Mouse (Mus musculus) forebrain, embryonic 14.5 days (tissue): ENCODE results near the gene Tas2r130. TPM values are rescaled to one million over a fixed set of nuclear protein-coding genes. Genes with fewer than 3 reads are reported as not detected.
"Not testable (repeated sequence)": the region's sequence is repeated elsewhere in the genome, so short reads cannot be mapped to it uniquely, and the experiment has no call there.

Source experiments
- ATAC-seq: fragments of 200-750 bp; cut with Nextera tagmentation; 2 replicates; pipeline ENCODE4 v1.8.0; 2017; ENCODE audit warnings: mild to moderate bottlenecking, moderate library complexity
- DNase-seq: peaks from one replicate; pipeline ENCODE4 v3.0.0-alpha.2; 2015; ENCODE audit warnings: low spot score
- H3K27ac ChIP-seq: fragments of 300-500 bp; sonication (generic); 2 replicates; pipeline ENCODE4 v1.5.1; 2014; ENCODE audit warnings: low read depth, mild to moderate bottlenecking, control low read depth, low read length, moderate library complexity
- H3K27me3 ChIP-seq: fragments of 300-500 bp; sonication (generic); replicated peaks from 2 replicates; pipeline ENCODE4 v1.6.1; 2014; ENCODE audit warnings: low read length, control low read depth, mixed read lengths; ENCODE audit not compliant: control insufficient read depth, insufficient read depth
- H3K36me3 ChIP-seq: fragments of 300-500 bp; sonication (generic); 2 replicates; pipeline ENCODE4 v1.6.1; 2014; ENCODE audit warnings: low read length, control low read depth; ENCODE audit not compliant: control insufficient read depth, insufficient read depth
- H3K4me1 ChIP-seq: fragments of 300-500 bp; sonication (generic); 2 replicates; pipeline ENCODE4 v1.6.1; 2014; ENCODE audit warnings: antibody characterized with exemption, low read length, control low read depth; ENCODE audit not compliant: control insufficient read depth, insufficient read depth
- H3K4me2 ChIP-seq: fragments of 300-500 bp; sonication (generic); 2 replicates; pipeline ENCODE4 v1.6.1; 2014; ENCODE audit warnings: mild to moderate bottlenecking, control low read depth, low read length
- H3K4me3 ChIP-seq: fragments of 300-500 bp; sonication (generic); 2 replicates; pipeline ENCODE4 v1.5.1; 2014; ENCODE audit warnings: low read depth, low read length, control low read depth
- H3K9ac ChIP-seq: fragments of 300-500 bp; sonication (generic); 2 replicates; pipeline ENCODE4 v1.6.1; 2014; ENCODE audit warnings: mild to moderate bottlenecking, low read length, control low read depth, moderate library complexity
- H3K9me3 ChIP-seq: fragments of 300-500 bp; sonication (generic); replicated peaks from 2 replicates; pipeline ENCODE4 v1.6.1; 2016; ENCODE audit warnings: low read length, control low read depth, mixed read lengths; ENCODE audit not compliant: control insufficient read depth
- WGBS: fragments of 180-500 bp; shearing (Covaris S2); extraction: QIAGEN DNeasy Blood & Tissue Kit; methylation state at CpG from one replicate; pipeline ENCODE4 v1.1.7; 2014; 5-methylcytosine and 5-hydroxymethylcytosine counted together
- polyA plus RNA-seq: library from polyadenylated mRNA; unstranded; fragments of >200 nt; fragmentation: Nextera tagmentation; extraction: Ambion mirVana; gene quantifications from 2 replicates; pipeline ENCODE4 v1.2.1, GENCODE M21; 2014

Gene Tas2r130
- polyA plus RNA-seq: not detected in 2 replicates

DNA sequence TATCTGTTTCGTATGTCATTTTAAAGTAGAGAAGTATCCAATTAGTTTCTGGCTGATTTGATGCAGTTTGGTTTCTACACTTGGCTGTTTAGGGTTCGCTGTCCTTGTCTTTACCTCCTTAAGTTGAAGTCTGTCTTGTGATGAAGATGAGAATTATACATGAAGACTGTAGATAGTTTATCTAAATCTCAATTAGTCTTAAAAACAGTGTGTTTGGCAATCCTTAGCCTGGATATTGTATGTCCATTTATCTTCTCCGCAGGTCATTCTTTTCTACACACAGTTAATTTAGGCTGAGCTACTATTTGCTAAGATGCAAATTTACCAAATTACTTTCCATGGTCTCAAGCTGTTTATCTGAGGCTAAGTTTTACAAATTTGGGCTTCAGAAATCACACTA lies at the start of gene Tas2r130:
TSS of gene Tas2r130 (minus strand) at position 101 of the 400 bp plus-strand sequence.
- Histone ChIP-seq H3K9ac (no peak within 1 kb of the TSS), H3K36me3 (no peaks in the 10 kb centered on the region), H3K4me2 (no peak within 1 kb of the TSS), H3K4me1 (no peaks in the 10 kb centered on the region), H3K27me3 (no peaks in the 10 kb centered on the region), H3K4me3 (no peak within 1 kb of the TSS), H3K9me3 (no peaks in the 10 kb centered on the region; the same call in 1 of the 2 replicates), H3K27ac (no peak within 1 kb of the TSS)
- ATAC-seq: no peak
- WGBS: 75% methylated on average over 3 of the region's 3 CpGs
- no peak for DNase-seq

DNA sequence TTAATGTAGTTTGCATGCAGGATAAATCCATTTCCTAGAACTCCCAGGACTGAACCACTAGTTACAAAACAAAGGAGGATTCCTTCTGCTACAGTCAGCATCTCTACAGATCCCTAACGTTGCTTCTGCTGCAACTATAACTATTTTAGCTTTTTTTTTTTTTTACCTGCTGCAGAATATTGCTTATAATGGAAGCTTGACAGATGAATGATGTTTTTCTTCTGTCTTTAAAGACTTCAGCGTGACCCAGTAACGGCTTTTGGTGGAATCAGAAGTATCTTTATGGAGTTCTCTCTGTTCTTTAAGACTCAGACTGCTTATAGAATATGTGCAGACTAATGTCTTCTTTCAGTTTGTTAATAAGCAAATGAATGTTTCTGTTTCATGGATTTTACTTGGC lies 48.1 kb upstream of the Tas2r130 start, which contains the start of gene Tas2r106:
TSS of gene Tas2r106 (minus strand) at position 101 of the 400 bp plus-strand sequence.
- H3K36me3 ChIP-seq: no peaks in the 10 kb centered on the region
- no peaks in the 10 kb centered on the region for H3K4me1 ChIP-seq
- no peak within 1 kb of the TSS for H3K4me3 ChIP-seq
- H3K27ac ChIP-seq: no peak within 1 kb of the TSS
- no peak for DNase-seq
- no peaks in the 10 kb centered on the region for H3K27me3 ChIP-seq
- no peak within 1 kb of the TSS for H3K9ac ChIP-seq
- 77% methylated on average over 3 of the region's 3 CpGs for WGBS
- no peak for ATAC-seq
- H3K9me3 ChIP-seq: peaks cover 3% of the 10 kb centered on the region; the same call in 1 of the 2 replicates
- no peak within 1 kb of the TSS for H3K4me2 ChIP-seq

- H3K4me3 ChIP-seq: no peak within 1 kb of the TSS
- H3K4me1 ChIP-seq: no peaks in the 10 kb centered on the region
- H3K9ac ChIP-seq: no peak within 1 kb of the TSS
- peaks cover 2% of the 10 kb centered on the region; the same call in 1 of the 2 replicates for H3K9me3 ChIP-seq
- no peaks in the 10 kb centered on the region for H3K36me3 ChIP-seq
- H3K27ac ChIP-seq: no peak within 1 kb of the TSS
- no peaks in the 10 kb centered on the region for H3K27me3 ChIP-seq
- no peak for DNase-seq
- no peak for ATAC-seq
- no peak within 1 kb of the TSS for H3K4me2 ChIP-seq
These were observed 29.3 kb upstream of the Tas2r130 start, which contains the start of gene Tas2r107 for GRCm38 (mm10) chr6:131660049-131660448. Gene Tas2r107 (minus strand): TSS chr6:131660149.

DNA sequence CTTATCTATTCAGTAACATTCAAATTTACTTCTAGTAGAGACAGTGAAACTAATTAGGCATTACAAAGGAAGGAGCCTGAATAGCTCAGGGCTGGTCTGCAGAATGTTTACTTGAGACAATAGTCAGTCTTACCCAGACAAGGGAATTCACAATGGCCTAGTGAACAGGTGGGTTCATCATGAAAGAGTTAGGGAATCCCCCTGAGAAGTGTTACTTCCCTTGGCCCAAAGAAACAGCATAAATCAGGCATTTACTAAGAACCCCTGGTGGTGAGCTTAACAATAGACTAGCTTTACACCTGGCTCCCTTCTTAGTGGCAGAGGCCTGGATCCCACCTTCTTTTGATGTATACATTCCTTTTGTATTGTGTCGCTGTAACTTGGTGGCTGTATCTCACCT lies 20.8 kb downstream of the Tas2r130 start:
- H3K4me1 ChIP-seq, H3K36me3 ChIP-seq, H3K9ac ChIP-seq, H3K4me2 ChIP-seq, H3K9me3 ChIP-seq, ATAC-seq, DNase-seq, H3K27me3 ChIP-seq, H3K27ac ChIP-seq, H3K4me3 ChIP-seq: not testable (repeated sequence)
- WGBS: 91% methylated on average over 1 of the region's 1 CpGs

DNA sequence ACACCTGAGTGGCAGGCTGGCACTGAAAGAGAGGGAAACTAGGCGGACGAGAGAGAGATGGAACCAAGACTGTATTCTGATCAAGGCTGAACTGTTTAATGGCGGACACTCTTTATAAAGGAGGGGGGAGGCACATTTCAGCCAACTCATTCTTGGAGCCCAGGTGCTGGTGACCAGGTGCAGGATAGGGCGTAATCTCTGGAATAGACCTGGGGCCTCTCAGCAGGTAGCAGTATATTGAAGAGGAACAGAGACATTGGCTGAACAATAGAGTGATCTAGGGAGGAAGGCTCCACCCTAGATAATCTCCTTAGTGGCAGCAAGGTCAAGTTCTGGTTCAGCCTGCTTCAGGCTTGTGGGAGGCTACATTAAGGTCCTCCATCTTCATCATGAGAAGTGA lies 25.9 kb downstream of the Tas2r130 start:
- Histone ChIP-seq H3K27me3 (no peaks in the 10 kb centered on the region), H3K4me1 (no peaks in the 10 kb centered on the region), H3K9ac (no peak overlapping the region), H3K9me3 (no peaks in the 10 kb centered on the region), H3K27ac (no peak overlapping the region), H3K4me2 (no peak overlapping the region), H3K4me3 (no peak overlapping the region), H3K36me3 (no peaks in the 10 kb centered on the region)
- ATAC-seq (no peak), DNase-seq (no peak)
- WGBS: 87% methylated on average over 4 of the region's 4 CpGs

Other genes with a start within 250 kb of the Tas2r130 start
- gene Ybx3, start 242.4 kb downstream of the Tas2r130 start, polyA plus RNA-seq: 26.7 and 26.8 TPM in 2 replicates
- not detected in 2 replicates for gene 5430401F13Rik, start 144.5 kb downstream of the Tas2r130 start, polyA plus RNA-seq
- gene Gm6619, start 144.5 kb downstream of the Tas2r130 start, polyA plus RNA-seq: not detected in 2 replicates
- gene Tas2r107, start 29.2 kb upstream of the Tas2r130 start, polyA plus RNA-seq: not detected in 2 replicates
- gene Tas2r106, start 48.0 kb upstream of the Tas2r130 start, polyA plus RNA-seq: not detected in 2 replicates
- gene Tas2r104, start 54.8 kb upstream of the Tas2r130 start, polyA plus RNA-seq: not detected in 2 replicates
- gene Tas2r105, start 56.6 kb upstream of the Tas2r130 start, polyA plus RNA-seq: not detected in 2 replicates
- not detected in 2 replicates for gene Tas2r114, start 59.2 kb upstream of the Tas2r130 start, polyA plus RNA-seq